Mouse (Mus musculus) ES-Bruce4 (cell line): Measurements from ENCODE around the gene 1500009C09Rik. TPM values are rescaled to one million over a fixed set of nuclear protein-coding genes. Genes with fewer than 3 reads are reported as not detected.

Experiments used
- H3K27ac ChIP-seq: 2 replicates; pipeline ENCODE4 v1.5.1; 2012; ENCODE audit warnings: low read length, inconsistent platforms; ENCODE audit not compliant: insufficient read depth
- H3K27me3 ChIP-seq: 2 replicates; pipeline ENCODE4 v1.6.1; 2012; ENCODE audit warnings: mild to moderate bottlenecking, low read length, inconsistent platforms; ENCODE audit not compliant: control insufficient read depth, poor library complexity, insufficient read depth, severe bottlenecking
- H3K36me3 ChIP-seq: 2 replicates; pipeline ENCODE4 v1.6.1; 2012; ENCODE audit warnings: inconsistent platforms, mild to moderate bottlenecking, low read length, moderate library complexity; ENCODE audit not compliant: control insufficient read depth, poor library complexity, insufficient read depth, severe bottlenecking
- H3K4me1 ChIP-seq: one replicate; pipeline ENCODE4 v1.8.1; 2011; ENCODE audit warnings: low read length; ENCODE audit not compliant: control insufficient read depth, insufficient read depth
- H3K4me3 ChIP-seq: 2 replicates; pipeline ENCODE4 v1.5.1; 2011; ENCODE audit warnings: low read depth, mild to moderate bottlenecking, low read length
- H3K9ac ChIP-seq: 2 replicates; pipeline ENCODE4 v1.6.1; 2012; ENCODE audit warnings: low read depth, mild to moderate bottlenecking, inconsistent platforms; ENCODE audit not compliant: poor library complexity, severe bottlenecking
- H3K9me3 ChIP-seq: replicated peaks from 2 replicates; pipeline ENCODE4 v1.6.1; 2012; ENCODE audit warnings: mild to moderate bottlenecking, low read length, inconsistent platforms; ENCODE audit not compliant: control insufficient read depth, poor library complexity, insufficient read depth, severe bottlenecking
- CTCF ChIP-seq: IDR thresholded peaks from one replicate; pipeline ENCODE4 v1.8.1; 2011; ENCODE audit warnings: low read depth, low read length
- EP300 ChIP-seq: IDR thresholded peaks from 2 replicates; pipeline ENCODE4 v1.6.1; 2011; ENCODE audit warnings: low read depth, low read length; ENCODE audit not compliant: insufficient read depth
- POLR2A ChIP-seq: IDR thresholded peaks from one replicate; pipeline ENCODE4 v1.8.1; 2011; ENCODE audit warnings: low read length; ENCODE audit not compliant: insufficient read depth
- polyA plus RNA-seq: library from polyadenylated mRNA; stranded (reverse); fragments of >200 nt; gene quantifications from 2 replicates; pipeline ENCODE4 v1.2.4, GENCODE M21; 2011; ENCODE audit warnings: low read depth; ENCODE audit not compliant: missing spikeins, insufficient read depth, insufficient read length

1500009C09Rik gene
- polyA plus RNA-seq, 1 experiment: not detected

GRCm38 (mm10) chr15:82211911-82212751 lies 40.1 kb upstream of the 1500009C09Rik start:
- H3K9ac ChIP-seq: peak overlapping the region; percentile 88

GRCm38 (mm10) chr15:82212752-82213063 lies 39.5 kb upstream of the 1500009C09Rik start, which contains the start of gene Shisa8:
Shisa8 (minus strand) TSS chr15:82212815.
- peak within 1 kb of the TSS; percentile 88 for H3K9ac ChIP-seq
- H3K4me3 ChIP-seq: peak within 1 kb of the TSS; percentile 75
- no peak within 1 kb of the TSS for H3K27ac ChIP-seq
- H3K36me3 ChIP-seq: no peaks in the 10 kb centered on the region
- H3K9me3 ChIP-seq: no peaks in the 10 kb centered on the region
- TF ChIP-seq EP300: no peak
- TF ChIP-seq POLR2A: no peak
- TF ChIP-seq CTCF: no peak
- peaks cover 11% of the 10 kb centered on the region for H3K4me1 ChIP-seq
- H3K27me3 ChIP-seq: peaks cover 1% of the 10 kb centered on the region; the same call in 1 of the 2 replicates

More at GRCm38 (mm10) chr15:82211911-82212751, 40.1 kb upstream of the 1500009C09Rik start:
- peak overlapping the region; percentile 75 for H3K4me3 ChIP-seq
- no peaks in the 10 kb centered on the region for H3K36me3 ChIP-seq
- no peak for TF ChIP-seq EP300
- TF ChIP-seq CTCF: no peak
- no peak for TF ChIP-seq POLR2A
- H3K27ac ChIP-seq: no peak overlapping the region
- H3K9me3 ChIP-seq: no peaks in the 10 kb centered on the region
- H3K4me1 ChIP-seq: peaks cover 11% of the 10 kb centered on the region
- H3K27me3 ChIP-seq: peaks cover 1% of the 10 kb centered on the region; the same call in 1 of the 2 replicates

DNA sequence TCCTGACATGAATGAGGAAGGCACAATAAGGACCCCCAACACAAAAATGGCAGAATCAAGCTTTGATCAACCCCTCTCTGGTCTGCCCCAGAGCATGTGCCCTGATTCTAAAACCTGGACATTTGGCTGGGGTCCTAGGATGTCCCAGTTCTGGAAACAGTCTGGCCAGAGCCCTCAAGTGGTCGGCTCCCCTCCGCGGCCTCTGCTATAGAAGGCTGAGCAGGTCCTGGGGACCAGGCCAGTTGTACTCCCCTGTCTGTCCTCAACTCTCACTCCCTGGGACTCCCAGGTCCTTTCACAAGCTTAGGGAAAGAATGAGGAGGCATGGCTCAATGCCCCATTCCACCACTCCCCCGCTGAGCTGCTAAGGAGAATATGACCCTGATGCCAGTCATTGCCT lies 39.0 kb upstream of the 1500009C09Rik start:
- TF ChIP-seq POLR2A (no peak), CTCF (no peak), EP300 (no peak)
- Histone ChIP-seq H3K36me3 (no peaks in the 10 kb centered on the region), H3K4me3 (peak overlapping the region; percentile 39; the same call in 1 of the 2 replicates), H3K4me1 (peaks cover 8% of the 10 kb centered on the region), H3K27ac (no peak overlapping the region), H3K27me3 (peaks cover 1% of the 10 kb centered on the region; the same call in 1 of the 2 replicates), H3K9me3 (no peaks in the 10 kb centered on the region), H3K9ac (0 out of 2 replicates have a peak overlapping the region, but pooled peaks have one; percentile 88)

GRCm38 (mm10) chr15:82215332-82216046 lies 36.7 kb upstream of the 1500009C09Rik start:
- TF ChIP-seq EP300 (no peak), POLR2A (no peak), CTCF (no peak)
- peaks cover 1% of the 10 kb centered on the region; the same call in 1 of the 2 replicates for H3K27me3 ChIP-seq
- peaks cover 14% of the 10 kb centered on the region for H3K4me1 ChIP-seq
- H3K4me3 ChIP-seq: no peak overlapping the region
- H3K9ac ChIP-seq: no peak overlapping the region
- H3K9me3 ChIP-seq: no peaks in the 10 kb centered on the region
- H3K36me3 ChIP-seq: no peaks in the 10 kb centered on the region
- H3K27ac ChIP-seq: no peak overlapping the region

DNA sequence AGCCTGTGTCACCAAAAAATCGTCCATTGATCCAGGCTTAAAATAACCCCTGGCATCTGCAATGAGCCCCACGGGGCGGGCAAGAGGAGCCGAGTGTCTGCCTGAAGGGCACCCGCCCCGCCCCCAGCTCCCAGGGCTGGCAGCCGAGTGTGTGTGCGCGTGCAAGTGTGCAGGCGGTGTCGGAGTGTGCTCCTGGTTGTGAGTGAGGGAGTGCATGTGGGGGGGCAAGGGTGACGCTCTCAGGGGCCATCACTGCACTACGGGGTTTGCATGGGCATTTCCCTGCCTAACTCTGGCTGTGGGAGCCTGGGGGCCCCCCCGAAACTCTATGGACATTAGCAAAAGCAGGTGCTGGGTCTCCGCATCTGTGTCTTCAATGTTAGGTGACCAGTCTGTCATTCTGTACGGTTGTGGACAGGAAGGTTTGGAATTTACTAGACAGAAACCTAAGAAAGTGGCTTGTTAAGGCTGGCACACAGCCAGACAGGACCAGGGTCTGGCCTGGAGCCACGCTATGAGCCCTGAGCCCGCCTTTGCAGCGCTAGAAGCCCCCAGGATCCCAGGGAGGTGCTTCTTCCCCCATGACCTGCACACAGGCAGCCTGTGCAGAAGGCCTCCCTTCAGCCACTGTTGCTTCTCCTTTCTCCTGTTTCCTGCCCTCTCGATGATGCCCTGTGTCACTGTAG lies 35.9 kb upstream of the 1500009C09Rik start:
- no peak for TF ChIP-seq CTCF
- TF ChIP-seq POLR2A: no peak
- TF ChIP-seq EP300: no peak
- H3K4me3 ChIP-seq: no peak overlapping the region; the same call in 1 of the 2 replicates
- peaks cover 18% of the 10 kb centered on the region for H3K4me1 ChIP-seq
- no peaks in the 10 kb centered on the region for H3K9me3 ChIP-seq
- H3K9ac ChIP-seq: no peak overlapping the region
- peaks cover 1% of the 10 kb centered on the region; the same call in 1 of the 2 replicates for H3K27me3 ChIP-seq
- H3K36me3 ChIP-seq: no peaks in the 10 kb centered on the region
- H3K27ac ChIP-seq: peak overlapping the region; percentile 9; the same call in 1 of the 2 replicates
